Mouse (Mus musculus) embryo, embryonic 9.5 days (tissue): ENCODE measurements around the gene Tmem256.

ENCODE experiments used
- DNase-seq: peaks from one replicate; pipeline ENCODE4 v3.0.0-alpha.2; 2017; ENCODE audit errors: extremely low spot score

The Tmem256 gene

GRCm38 (mm10) chr11:69883527-69884151 is 45.3 kb downstream of the Tmem256 start:
- no peak for DNase-seq

- no peak for DNase-seq
These were observed 45.9 kb downstream of the Tmem256 start for GRCm38 (mm10) chr11:69884240-69884639.

DNA sequence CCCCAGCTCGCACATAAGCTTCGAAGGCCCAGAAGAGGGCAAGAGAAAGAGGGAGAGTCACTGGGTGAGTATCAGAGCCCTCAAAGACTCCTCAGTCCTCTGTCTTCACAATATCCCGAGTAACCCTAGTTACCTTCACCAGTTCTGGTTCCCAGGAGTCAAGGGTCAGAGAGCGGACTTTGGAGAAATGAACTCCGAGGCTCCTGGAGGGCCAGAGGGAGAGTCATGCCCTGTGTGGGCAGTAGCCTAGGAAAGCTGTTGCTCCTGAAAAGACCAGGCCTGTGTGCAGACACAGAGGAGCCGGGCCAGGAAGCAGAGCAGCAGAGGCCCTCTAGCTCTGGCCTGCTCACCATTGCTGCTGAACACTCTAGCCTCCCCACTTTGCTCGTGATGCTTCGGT is 46.3 kb downstream of the Tmem256 start:
- no peak for DNase-seq

GRCm38 (mm10) chr11:69886907-69887635 is 48.8 kb downstream of the Tmem256 start:
- DNase-seq: no peak
